Mouse (Mus musculus) limb, embryonic 14.5 days (tissue): ENCODE data around the gene A230072I06Rik. TPM values are rescaled to one million over a fixed set of nuclear protein-coding genes. Genes with fewer than 3 reads are reported as not detected.

ENCODE experiments used
- ATAC-seq: fragments of 200-750 bp; cut with Nextera tagmentation; 2 replicates; pipeline ENCODE4 v1.8.0; 2017; ENCODE audit warnings: low read depth, moderate number of reproducible peaks, moderate TSS enrichment; ENCODE audit not compliant: low FRiP score
- DNase-seq: peaks from one replicate; pipeline ENCODE4 v3.0.0-alpha.2; 2015; ENCODE audit warnings: low spot score
- H3K27ac ChIP-seq: fragments of 300-500 bp; sonication (generic); replicated peaks from 2 replicates; pipeline ENCODE4 v1.5.1; 2014; ENCODE audit warnings: low read depth, mild to moderate bottlenecking, low read length, moderate library complexity, mixed read lengths
- H3K27me3 ChIP-seq: fragments of 300-500 bp; sonication (generic); 2 replicates; pipeline ENCODE4 v1.6.1; 2014; ENCODE audit warnings: low read length, mixed read lengths; ENCODE audit not compliant: control insufficient read depth, insufficient read depth
- H3K36me3 ChIP-seq: fragments of 300-500 bp; sonication (generic); 2 replicates; pipeline ENCODE4 v1.6.1; 2014; ENCODE audit warnings: mild to moderate bottlenecking, low read length, moderate library complexity, mixed read lengths; ENCODE audit not compliant: control insufficient read depth, insufficient read depth
- H3K4me1 ChIP-seq: fragments of 300-500 bp; sonication (generic); 2 replicates; pipeline ENCODE4 v1.6.1; 2014; ENCODE audit warnings: antibody characterized with exemption, low read length, mixed read lengths; ENCODE audit not compliant: control insufficient read depth, insufficient read depth
- H3K4me2 ChIP-seq: fragments of 300-500 bp; sonication (generic); replicated peaks from 2 replicates; pipeline ENCODE4 v1.6.1; 2014; ENCODE audit warnings: low read depth, mild to moderate bottlenecking, low read length, moderate library complexity; ENCODE audit not compliant: severe bottlenecking
- H3K4me3 ChIP-seq: fragments of 300-500 bp; sonication (generic); replicated peaks from 2 replicates; pipeline ENCODE4 v1.5.1; 2014; ENCODE audit warnings: low read length
- H3K9ac ChIP-seq: fragments of 300-500 bp; sonication (generic); 2 replicates; pipeline ENCODE4 v1.6.1; 2014; ENCODE audit warnings: mild to moderate bottlenecking, low read depth, low read length, moderate library complexity; ENCODE audit not compliant: severe bottlenecking
- H3K9me3 ChIP-seq: fragments of 300-500 bp; sonication (generic); 2 replicates; pipeline ENCODE4 v1.6.1; 2016; ENCODE audit warnings: low read length; ENCODE audit not compliant: control insufficient read depth
- POLR2A ChIP-seq: fragments of 200-500 bp; IDR thresholded peaks from 2 replicates; pipeline ENCODE4 v1.8.0; 2012; ENCODE audit warnings: inconsistent platforms, mild to moderate bottlenecking, moderate library complexity, borderline replicate concordance; ENCODE audit not compliant: insufficient read depth, insufficient read length; ENCODE audit errors: extremely low read depth
- WGBS: fragments of 180-500 bp; shearing (Covaris S2); extraction: QIAGEN DNeasy Blood & Tissue Kit; methylation state at CpG from one replicate; pipeline ENCODE4 v1.1.7; 2014; 5-methylcytosine and 5-hydroxymethylcytosine counted together
- polyA plus RNA-seq, 2 experiments: library from polyadenylated mRNA; depleted of rRNA in 1 of 2; stranded (reverse) in 1 of 2; unstranded in 1 of 2; fragments of >200 nt; fragmentation: Nextera tagmentation in 1 of 2; extraction: Ambion mirVana in 1 of 2; gene quantifications; 2 replicates each; pipeline versions ENCODE4 v1.2.1 to v1.2.3; 2012 to 2014

A230072I06Rik gene
- polyA plus RNA-seq, 2 experiments, result not detected

DNA sequence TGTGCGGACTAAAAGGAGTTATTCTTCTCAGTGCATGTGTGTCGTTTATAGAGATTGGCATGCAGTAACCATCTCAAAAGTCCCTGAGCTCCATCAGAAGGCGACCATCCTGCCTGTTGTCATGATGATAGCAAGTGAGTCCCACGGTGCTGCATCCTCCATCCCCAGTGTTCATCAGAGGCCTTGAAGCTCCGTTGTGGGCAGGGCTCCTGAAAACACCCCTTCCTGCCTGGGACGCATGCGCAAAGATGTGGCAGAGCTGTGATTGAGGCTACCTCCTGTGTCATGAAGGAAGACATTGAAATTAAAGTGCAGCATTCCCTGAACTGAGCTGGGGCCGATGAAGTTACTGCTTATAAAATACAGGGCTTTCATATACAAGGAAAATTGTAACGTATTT, 49.9 kb downstream of the A230072I06Rik start:
- Histone ChIP-seq H3K9ac (no peak overlapping the region), H3K27me3 (peaks cover 4% of the 10 kb centered on the region; the same call in 1 of the 2 replicates), H3K4me3 (no peak overlapping the region), H3K4me1 (no peaks in the 10 kb centered on the region), H3K9me3 (no peaks in the 10 kb centered on the region), H3K36me3 (no peaks in the 10 kb centered on the region), H3K4me2 (no peak overlapping the region), H3K27ac (no peak overlapping the region)
- 75% methylated on average over 9 of the region's 9 CpGs for WGBS
- ATAC-seq (no peak), DNase-seq (no peak)
- no peak for TF ChIP-seq POLR2A

DNA sequence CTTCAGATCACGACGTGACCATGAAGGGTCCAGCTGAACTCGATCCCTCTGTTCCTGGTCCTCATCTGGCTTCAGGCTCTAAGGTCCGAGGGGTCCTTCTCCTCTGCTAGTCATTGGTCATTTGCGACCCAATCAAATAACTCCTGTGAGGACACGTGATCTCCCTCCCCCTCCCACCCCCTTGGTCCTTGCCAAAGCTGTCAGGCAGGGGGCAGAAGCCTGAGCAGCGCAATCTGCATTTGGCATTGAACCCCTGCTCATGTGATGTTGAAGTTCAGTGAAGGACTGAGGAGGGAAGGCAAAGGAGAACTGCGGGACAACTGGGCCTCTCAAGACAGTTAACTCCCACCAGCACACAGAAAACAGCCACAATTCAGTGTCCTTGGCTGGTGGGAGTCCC, 51.4 kb downstream of the A230072I06Rik start:
- ATAC-seq (no peak), DNase-seq (no peak)
- no peak for TF ChIP-seq POLR2A
- WGBS, result 23% methylated on average over 8 of the region's 8 CpGs
- H3K27ac ChIP-seq, result no peak overlapping the region
- 0 out of 2 replicates have a peak, but pooled peaks cover 2% of the 10 kb centered on the region for H3K4me1 ChIP-seq
- H3K9ac ChIP-seq, result no peak overlapping the region
- no peak overlapping the region for H3K4me2 ChIP-seq
- H3K9me3 ChIP-seq, result no peaks in the 10 kb centered on the region
- H3K27me3 ChIP-seq, result no peaks in the 10 kb centered on the region; the same call in 1 of the 2 replicates
- no peaks in the 10 kb centered on the region for H3K36me3 ChIP-seq
- H3K4me3 ChIP-seq, result no peak overlapping the region

Other genes with a start within 250 kb of the A230072I06Rik start
- 0.05 and 0.13 TPM in 2 replicates for gene Sox1, start 116.5 kb downstream of the A230072I06Rik start, polyA plus RNA-seq (2012; rRNA removed)
- gene Sox1, start 116.5 kb downstream of the A230072I06Rik start, polyA plus RNA-seq (2014; fragmentation: Nextera tagmentation; extraction: Ambion mirVana), result not detected in 2 replicates